Mouse (Mus musculus): ENCODE results near the gene Srrm3. TPM values are rescaled to one million over a fixed set of nuclear protein-coding genes. Genes with fewer than 3 reads are reported as not detected.

Srrm3 gene
- polyA plus RNA-seq, 1 experiment from 2014 or later, result 3.6 TPM

GRCm38 (mm10) chr5:135907256-135907655 lies 100.6 kb downstream of the Srrm3 start:
- H3K9ac ChIP-seq, result no peak overlapping the region
- H3K4me2 ChIP-seq (replicated peaks), result no peak overlapping the region
- H3K4me1 ChIP-seq, result peaks cover 13% of the 10 kb centered on the region
- ATAC-seq (ENCODE audit: insufficient number of reproducible peaks, insufficient read depth, low FRiP score, low TSS enrichment), result no peak
- 77% methylated on average over 13 of the region's 13 CpGs for WGBS
- peaks cover 51% of the 10 kb centered on the region for H3K36me3 ChIP-seq
- no peaks in the 10 kb centered on the region for H3K27me3 ChIP-seq
- no peak overlapping the region for H3K27ac ChIP-seq
- H3K4me3 ChIP-seq, result no peak overlapping the region
- no peaks in the 10 kb centered on the region for H3K9me3 ChIP-seq

GRCm38 (mm10) chr5:135908185-135908584 lies 101.5 kb downstream of the Srrm3 start:
- Histone ChIP-seq H3K4me1 (peaks cover 8% of the 10 kb centered on the region), H3K27me3 (no peaks in the 10 kb centered on the region), H3K4me3 (no peak overlapping the region), H3K4me2 (replicated peaks) (no peak overlapping the region), H3K27ac (no peak overlapping the region), H3K9ac (no peak overlapping the region), H3K36me3 (peaks cover 57% of the 10 kb centered on the region), H3K9me3 (no peaks in the 10 kb centered on the region)
- ATAC-seq (ENCODE audit: insufficient number of reproducible peaks, insufficient read depth, low FRiP score, low TSS enrichment), result no peak
- 87% methylated on average over 12 of the region's 12 CpGs for WGBS

GRCm38 (mm10) chr5:135908989-135909388 lies 102.3 kb downstream of the Srrm3 start:
- Histone ChIP-seq H3K4me1 (peaks cover 7% of the 10 kb centered on the region), H3K27ac (no peak overlapping the region), H3K9ac (no peak overlapping the region), H3K9me3 (no peaks in the 10 kb centered on the region), H3K27me3 (no peaks in the 10 kb centered on the region), H3K4me2 (replicated peaks) (no peak overlapping the region), H3K36me3 (peaks cover 62% of the 10 kb centered on the region), H3K4me3 (no peak overlapping the region)
- WGBS, result 93% methylated on average over 16 of the region's 16 CpGs
- ATAC-seq (ENCODE audit: insufficient number of reproducible peaks, insufficient read depth, low FRiP score, low TSS enrichment), result no peak

GRCm38 (mm10) chr5:135909646-135910045 lies 103.0 kb downstream of the Srrm3 start:
- H3K4me3 ChIP-seq, result no peak overlapping the region
- H3K27ac ChIP-seq, result no peak overlapping the region
- ATAC-seq (ENCODE audit: insufficient number of reproducible peaks, insufficient read depth, low FRiP score, low TSS enrichment), result no peak
- peaks cover 7% of the 10 kb centered on the region for H3K4me1 ChIP-seq
- no peak overlapping the region for H3K9ac ChIP-seq
- H3K27me3 ChIP-seq, result no peaks in the 10 kb centered on the region
- H3K36me3 ChIP-seq, result peaks cover 67% of the 10 kb centered on the region
- H3K9me3 ChIP-seq, result no peaks in the 10 kb centered on the region
- no peak overlapping the region for H3K4me2 ChIP-seq (replicated peaks)
- WGBS, result 89% methylated on average over 10 of the region's 10 CpGs

- Histone ChIP-seq H3K4me2 (replicated peaks) (no peak overlapping the region), H3K9ac (no peak overlapping the region), H3K36me3 (peaks cover 67% of the 10 kb centered on the region), H3K9me3 (no peaks in the 10 kb centered on the region), H3K4me1 (peaks cover 7% of the 10 kb centered on the region; the same call in 1 of the 2 replicates), H3K4me3 (no peak overlapping the region), H3K27ac (no peak overlapping the region), H3K27me3 (no peaks in the 10 kb centered on the region)
- ATAC-seq (ENCODE audit: insufficient number of reproducible peaks, insufficient read depth, low FRiP score, low TSS enrichment), result no peak
- WGBS, result 91% methylated on average over 25 of the region's 25 CpGs
Measured at GRCm38 (mm10) chr5:135910813-135911212, 104.1 kb downstream of the Srrm3 start.

- no peak overlapping the region for H3K27ac ChIP-seq
- H3K4me2 ChIP-seq (replicated peaks), result no peak overlapping the region
- peaks cover 73% of the 10 kb centered on the region for H3K36me3 ChIP-seq
- no peaks in the 10 kb centered on the region for H3K27me3 ChIP-seq
- H3K4me1 ChIP-seq, result peaks cover 5% of the 10 kb centered on the region; the same call in 1 of the 2 replicates
- no peak overlapping the region for H3K9ac ChIP-seq
- no peak for ATAC-seq (ENCODE audit: insufficient number of reproducible peaks, insufficient read depth, low FRiP score, low TSS enrichment)
- no peaks in the 10 kb centered on the region for H3K9me3 ChIP-seq
- WGBS, result 91% methylated on average over 11 of the region's 11 CpGs
- H3K4me3 ChIP-seq, result no peak overlapping the region
Measured at GRCm38 (mm10) chr5:135911633-135912220, 105.0 kb downstream of the Srrm3 start.

DNA sequence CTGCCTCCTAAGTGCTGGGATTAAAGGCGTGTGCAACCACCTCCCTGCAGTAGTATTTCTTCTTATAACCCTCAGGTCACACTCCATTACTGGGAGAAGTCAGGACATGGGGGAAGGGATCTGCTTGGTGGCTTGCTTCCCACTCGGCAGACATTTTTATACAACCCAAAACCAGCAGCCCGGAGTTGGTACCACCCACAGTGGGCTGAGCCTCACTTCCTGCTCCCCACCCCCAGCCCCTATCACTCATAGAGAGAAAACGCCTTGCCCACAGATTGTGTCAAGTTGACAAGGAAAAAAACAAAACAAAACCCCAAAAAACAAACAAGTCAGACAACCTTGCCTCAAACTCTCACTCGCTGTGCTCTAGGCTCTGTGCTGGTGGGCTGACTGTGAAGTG lies 106.5 kb downstream of the Srrm3 start:
- no peak for ATAC-seq (ENCODE audit: insufficient number of reproducible peaks, insufficient read depth, low FRiP score, low TSS enrichment)
- no peaks in the 10 kb centered on the region for H3K27me3 ChIP-seq
- H3K4me2 ChIP-seq (replicated peaks), result no peak overlapping the region
- H3K27ac ChIP-seq, result no peak overlapping the region
- no peak overlapping the region for H3K4me3 ChIP-seq
- 82% methylated on average over 5 of the region's 5 CpGs for WGBS
- no peaks in the 10 kb centered on the region for H3K9me3 ChIP-seq
- peaks cover 5% of the 10 kb centered on the region; the same call in 1 of the 2 replicates for H3K4me1 ChIP-seq
- no peak overlapping the region for H3K9ac ChIP-seq
- H3K36me3 ChIP-seq, result peaks cover 73% of the 10 kb centered on the region

GRCm38 (mm10) chr5:135914156-135914555 lies 107.5 kb downstream of the Srrm3 start:
- H3K27ac ChIP-seq, result no peak overlapping the region
- H3K9ac ChIP-seq, result no peak overlapping the region
- ATAC-seq (ENCODE audit: insufficient number of reproducible peaks, insufficient read depth, low FRiP score, low TSS enrichment), result no peak
- H3K9me3 ChIP-seq, result no peaks in the 10 kb centered on the region
- WGBS, result 91% methylated on average over 6 of the region's 6 CpGs
- no peak overlapping the region for H3K4me2 ChIP-seq (replicated peaks)
- H3K36me3 ChIP-seq, result peaks cover 78% of the 10 kb centered on the region
- no peaks in the 10 kb centered on the region for H3K27me3 ChIP-seq
- peaks cover 1% of the 10 kb centered on the region; the same call in 1 of the 2 replicates for H3K4me1 ChIP-seq
- H3K4me3 ChIP-seq, result no peak overlapping the region

- Histone ChIP-seq H3K9ac (no peak overlapping the region), H3K36me3 (peaks cover 77% of the 10 kb centered on the region), H3K27me3 (no peaks in the 10 kb centered on the region), H3K4me1 (no peaks in the 10 kb centered on the region; the same call in 1 of the 2 replicates), H3K9me3 (no peaks in the 10 kb centered on the region), H3K27ac (no peak overlapping the region), H3K4me3 (no peak overlapping the region), H3K4me2 (replicated peaks) (no peak overlapping the region)
- no peak for ATAC-seq (ENCODE audit: insufficient number of reproducible peaks, insufficient read depth, low FRiP score, low TSS enrichment)
- WGBS, result 88% methylated on average over 6 of the region's 6 CpGs
Measured at GRCm38 (mm10) chr5:135916051-135916565, 109.4 kb downstream of the Srrm3 start.

DNA sequence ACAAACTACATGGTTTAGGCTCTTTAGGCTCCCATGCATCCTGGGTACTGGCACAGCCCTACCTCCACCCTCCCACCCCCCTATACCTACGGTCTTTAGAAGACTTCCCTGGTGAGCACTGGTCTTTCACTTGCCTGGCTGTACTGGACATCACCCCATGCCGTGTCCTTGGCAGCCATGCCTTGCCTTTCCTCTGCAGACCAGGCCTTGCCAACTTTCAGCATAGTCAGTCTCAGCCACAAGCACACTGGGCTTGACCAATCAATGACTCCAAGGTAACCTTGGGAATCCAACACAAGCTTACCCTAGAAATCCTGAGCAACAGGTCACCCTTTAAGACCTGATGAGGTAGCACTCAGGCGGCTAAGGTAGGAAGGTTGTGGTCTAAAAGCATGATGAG lies 109.9 kb downstream of the Srrm3 start:
- Histone ChIP-seq H3K9me3 (no peaks in the 10 kb centered on the region), H3K4me2 (replicated peaks) (no peak overlapping the region), H3K27ac (no peak overlapping the region), H3K9ac (no peak overlapping the region), H3K36me3 (peaks cover 77% of the 10 kb centered on the region), H3K27me3 (no peaks in the 10 kb centered on the region), H3K4me1 (no peaks in the 10 kb centered on the region; the same call in 1 of the 2 replicates), H3K4me3 (no peak overlapping the region)
- 95% methylated on average over 3 of the region's 3 CpGs for WGBS
- ATAC-seq (ENCODE audit: insufficient number of reproducible peaks, insufficient read depth, low FRiP score, low TSS enrichment), result no peak

GRCm38 (mm10) chr5:135917327-135918058 lies 110.8 kb downstream of the Srrm3 start:
- H3K9me3 ChIP-seq, result no peaks in the 10 kb centered on the region
- WGBS, result 93% methylated on average over 8 of the region's 8 CpGs
- no peaks in the 10 kb centered on the region for H3K27me3 ChIP-seq
- no peak overlapping the region for H3K4me3 ChIP-seq
- no peaks in the 10 kb centered on the region; the same call in 1 of the 2 replicates for H3K4me1 ChIP-seq
- ATAC-seq (ENCODE audit: insufficient number of reproducible peaks, insufficient read depth, low FRiP score, low TSS enrichment), result no peak
- no peak overlapping the region for H3K27ac ChIP-seq
- H3K9ac ChIP-seq, result no peak overlapping the region
- H3K4me2 ChIP-seq (replicated peaks), result no peak overlapping the region
- H3K36me3 ChIP-seq, result peaks cover 78% of the 10 kb centered on the region

DNA sequence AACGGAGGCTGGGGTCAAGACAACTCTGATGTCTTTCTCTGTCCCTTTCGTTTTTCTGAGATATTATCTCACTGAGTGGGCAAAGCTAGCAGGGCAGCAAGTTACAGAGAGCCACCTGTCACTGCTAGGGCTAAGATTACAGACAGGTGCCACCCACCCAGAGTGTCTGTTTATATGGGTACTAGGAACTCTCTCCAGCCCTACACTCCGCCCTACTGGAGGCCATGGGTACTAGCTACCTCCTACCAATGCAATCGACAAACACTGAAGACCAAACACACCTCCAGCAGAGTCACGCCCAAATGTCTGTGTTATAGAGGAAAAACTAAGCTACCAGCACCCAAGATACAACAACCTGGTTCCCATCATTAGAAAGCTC lies 111.4 kb downstream of the Srrm3 start:
- ATAC-seq (ENCODE audit: insufficient number of reproducible peaks, insufficient read depth, low FRiP score, low TSS enrichment), result no peak
- Histone ChIP-seq H3K36me3 (peaks cover 78% of the 10 kb centered on the region), H3K9ac (no peak overlapping the region), H3K4me1 (no peaks in the 10 kb centered on the region; the same call in 1 of the 2 replicates), H3K4me3 (no peak overlapping the region), H3K27me3 (no peaks in the 10 kb centered on the region), H3K9me3 (no peaks in the 10 kb centered on the region), H3K4me2 (replicated peaks) (no peak overlapping the region), H3K27ac (no peak overlapping the region)
- 92% methylated on average over 5 of the region's 5 CpGs for WGBS
